Mouse (Mus musculus) common myeloid progenitor, adult 5-6 weeks (primary cell): Measurements from ENCODE around the gene 1700030K09Rik. TPM values are rescaled to one million over a fixed set of nuclear protein-coding genes. Genes with fewer than 3 reads are reported as not detected.

Source experiments
- ATAC-seq: replicated peaks from 2 replicates; pipeline ENCODE4 v1.8.0; 2016; ENCODE audit warnings: low read depth, mild to moderate bottlenecking, moderate TSS enrichment, inconsistent platforms; ENCODE audit not compliant: poor library complexity, severe bottlenecking
- total RNA-seq: library from RNA; stranded (forward); fragments of 200-1000, 187-1606 nt; gene quantifications from 2 replicates; pipeline ENCODE4 v1.2.3, GENCODE M21; 2017

1700030K09Rik gene
- total RNA-seq, 1 experiment from 2014 or later, result 7.7 TPM

DNA sequence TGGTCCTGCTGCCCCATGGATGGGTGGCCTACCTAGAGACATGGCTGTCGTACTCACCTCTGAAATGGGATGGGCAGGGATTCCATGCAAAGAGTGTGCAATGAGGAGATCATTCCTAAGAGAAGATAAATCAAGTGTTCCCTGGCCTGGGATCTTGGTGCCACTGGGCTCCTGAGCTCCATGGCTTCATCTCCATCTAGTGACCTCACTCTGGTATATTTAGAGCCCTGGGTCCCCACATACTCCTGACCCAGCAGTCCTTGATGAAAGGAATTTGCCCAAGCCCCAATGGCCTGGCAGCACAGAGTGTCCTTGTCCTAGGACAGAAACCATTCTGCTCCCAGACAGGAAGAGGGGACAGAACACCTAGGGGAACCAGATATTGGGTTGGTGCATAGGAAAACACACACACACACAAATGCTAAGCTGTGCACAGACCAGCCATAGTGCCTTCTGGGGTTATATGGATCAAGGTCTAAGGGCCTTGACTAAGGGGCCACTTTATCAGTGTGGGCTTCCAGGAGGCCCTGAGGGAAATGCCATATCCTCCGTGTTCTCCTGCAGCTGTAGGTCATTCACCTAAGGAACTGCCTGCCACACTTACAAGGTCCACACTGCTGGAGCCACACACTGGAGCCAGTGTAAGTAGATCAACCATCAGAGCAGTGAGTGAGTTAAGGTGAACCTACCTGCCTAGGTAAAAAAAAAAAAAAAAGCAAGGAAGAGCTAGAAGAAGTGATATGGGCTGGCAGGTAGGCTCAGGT lies 56.0 kb downstream of the 1700030K09Rik start:
- no peak for ATAC-seq

DNA sequence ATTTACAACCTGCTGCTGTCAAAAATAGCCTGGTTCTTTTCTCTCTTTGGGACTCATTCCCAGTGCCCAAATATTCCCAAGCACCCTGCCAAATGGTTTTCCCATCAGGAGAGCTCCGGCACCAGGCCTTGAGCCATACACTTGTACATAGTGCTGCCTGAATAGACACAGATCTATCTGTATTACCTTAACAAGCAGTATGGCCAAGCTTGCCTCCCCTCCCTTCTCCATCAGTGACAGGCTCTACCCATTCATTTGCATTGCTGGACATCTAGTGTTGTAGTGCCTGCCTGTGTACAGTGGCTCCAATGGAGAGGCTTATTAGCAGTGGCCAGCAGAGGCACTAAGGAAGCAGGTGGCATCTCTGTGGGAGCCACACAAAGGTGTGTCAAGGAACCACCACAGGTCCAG lies 56.8 kb downstream of the 1700030K09Rik start:
- ATAC-seq, result no peak

DNA sequence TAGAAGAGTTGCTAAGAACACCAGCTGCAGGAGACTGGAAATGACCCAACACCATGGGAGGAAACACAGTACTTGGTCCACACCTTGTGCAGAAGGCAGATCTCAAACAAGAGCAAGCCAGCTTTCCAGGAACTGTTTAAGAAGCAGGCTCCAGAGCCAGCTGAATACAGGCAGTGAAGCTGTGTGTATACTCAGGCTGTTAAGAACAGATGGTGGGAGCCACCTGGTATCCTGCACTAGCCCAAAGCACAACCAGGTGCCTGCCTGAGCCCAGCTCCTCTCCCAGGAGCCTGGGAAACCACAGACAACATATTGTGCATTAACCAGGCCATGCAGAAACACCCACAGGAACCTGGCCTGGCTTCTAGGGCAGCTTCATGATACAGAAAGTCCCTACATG lies 60.5 kb downstream of the 1700030K09Rik start:
- ATAC-seq, result no peak

DNA sequence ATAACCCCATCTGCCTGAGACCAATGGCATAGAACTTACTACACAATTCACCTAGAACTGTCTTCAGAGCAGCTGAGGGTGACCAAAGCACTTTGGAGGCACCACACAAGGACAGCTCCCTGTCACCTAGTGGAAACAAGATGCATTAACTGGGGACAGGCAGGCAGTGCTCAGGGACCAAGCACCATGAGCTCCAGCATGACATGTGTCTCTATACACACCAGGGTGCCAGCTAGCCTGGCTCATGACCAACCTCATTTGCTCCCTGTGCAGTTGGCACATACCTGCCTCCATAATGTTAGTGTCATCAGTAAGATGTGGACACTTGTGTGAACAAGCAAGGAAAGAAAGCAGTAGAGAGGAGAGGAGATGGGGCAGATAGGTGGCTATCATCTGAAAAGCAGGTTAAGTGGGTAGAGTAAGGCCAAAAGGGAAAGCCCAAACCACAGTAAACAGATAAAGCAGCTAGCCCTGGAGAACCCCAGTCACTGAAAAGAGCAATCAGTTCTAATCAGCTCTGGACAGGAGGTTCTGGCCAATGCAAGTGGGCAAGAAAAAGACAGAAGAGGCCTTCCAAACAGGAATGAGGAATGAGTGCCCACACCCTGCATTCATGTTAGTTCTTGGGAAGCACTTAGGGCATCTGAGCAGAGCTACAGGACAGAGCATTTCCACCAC lies 61.1 kb downstream of the 1700030K09Rik start:
- ATAC-seq, result peak; percentile 40

DNA sequence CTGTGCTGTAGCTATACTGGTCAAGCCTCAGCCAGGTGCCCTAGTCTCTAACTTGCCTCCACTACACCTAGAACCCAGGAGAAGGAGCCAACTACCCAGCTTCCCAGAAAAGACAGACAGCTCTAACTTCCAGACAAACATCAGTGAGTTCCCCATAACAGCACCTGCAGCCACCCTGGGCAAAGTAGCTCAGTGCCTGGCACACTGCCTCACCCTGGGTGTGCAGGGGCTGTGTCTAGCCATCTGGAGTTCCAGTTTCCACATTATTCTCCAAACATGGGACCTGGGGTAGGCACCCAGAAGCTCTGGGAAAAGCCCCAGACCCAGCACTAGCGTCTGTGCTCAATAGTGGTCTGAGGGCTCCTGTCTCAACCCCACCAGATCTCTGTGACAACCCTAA lies 63.8 kb downstream of the 1700030K09Rik start:
- no peak for ATAC-seq

Other genes starting within 250 kb of the 1700030K09Rik start
- not detected in 2 replicates for gene Cib3, start 231.0 kb upstream of the 1700030K09Rik start, total RNA-seq
- not detected in 2 replicates for gene Gm11034, start 230.2 kb upstream of the 1700030K09Rik start, total RNA-seq
- 42.5 and 56.2 TPM in 2 replicates for gene Fam32a, start 224.2 kb upstream of the 1700030K09Rik start, total RNA-seq
- gene Ap1m1, start 203.9 kb upstream of the 1700030K09Rik start, total RNA-seq, result 86.6 and 88.2 TPM in 2 replicates
- 51.2 and 57.6 TPM in 2 replicates for gene Gm10282, start 138.6 kb upstream of the 1700030K09Rik start, total RNA-seq
- 7.2 and 7.6 TPM in 2 replicates for gene Klf2, start 124.8 kb upstream of the 1700030K09Rik start, total RNA-seq
- 36.2 and 39.1 TPM in 2 replicates for gene Eps15l1, start 22.4 kb upstream of the 1700030K09Rik start, total RNA-seq
- gene Calr3, start within 50 bp of the 1700030K09Rik start, total RNA-seq, result 1.9 and 3.5 TPM in 2 replicates
- 15.4 and 19.0 TPM in 2 replicates for gene Cherp, start 31.3 kb downstream of the 1700030K09Rik start, total RNA-seq
- gene Slc35e1, start 48.7 kb downstream of the 1700030K09Rik start, total RNA-seq, result 20.7 and 23.2 TPM in 2 replicates
- gene Med26, start 104.4 kb downstream of the 1700030K09Rik start, total RNA-seq, result 9.6 and 12.4 TPM in 2 replicates
- gene Smim7, start 127.2 kb downstream of the 1700030K09Rik start, total RNA-seq, result 57.2 and 60.7 TPM in 2 replicates
- gene Tmem38a, start 128.2 kb downstream of the 1700030K09Rik start, total RNA-seq, result 0.59 and 0.97 TPM in 2 replicates
- gene Nwd1, start 202.8 kb downstream of the 1700030K09Rik start, total RNA-seq, result 5.6 and 9.1 TPM in 2 replicates